Mouse (Mus musculus) adrenal gland, postnatal 14 days (tissue): Measurements from ENCODE around the gene Grin2a. TPM values are rescaled to one million over a fixed set of nuclear protein-coding genes. Genes with fewer than 3 reads are reported as not detected.
A peak's percentile ranks its signal among the peaks of the same experiment; 100 is the strongest.

Experiments
- DNase-seq: peaks from one replicate; pipeline ENCODE4 v3.0.0; 2021; ENCODE audit warnings: mixed read lengths
- total RNA-seq: library from RNA; stranded (reverse); gene quantifications from 2 replicates; pipeline ENCODE4 v1.2.3, GENCODE M21; 2021

Grin2a gene
- total RNA-seq, 1 experiment from 2014 or later, result 0.93 TPM

DNA sequence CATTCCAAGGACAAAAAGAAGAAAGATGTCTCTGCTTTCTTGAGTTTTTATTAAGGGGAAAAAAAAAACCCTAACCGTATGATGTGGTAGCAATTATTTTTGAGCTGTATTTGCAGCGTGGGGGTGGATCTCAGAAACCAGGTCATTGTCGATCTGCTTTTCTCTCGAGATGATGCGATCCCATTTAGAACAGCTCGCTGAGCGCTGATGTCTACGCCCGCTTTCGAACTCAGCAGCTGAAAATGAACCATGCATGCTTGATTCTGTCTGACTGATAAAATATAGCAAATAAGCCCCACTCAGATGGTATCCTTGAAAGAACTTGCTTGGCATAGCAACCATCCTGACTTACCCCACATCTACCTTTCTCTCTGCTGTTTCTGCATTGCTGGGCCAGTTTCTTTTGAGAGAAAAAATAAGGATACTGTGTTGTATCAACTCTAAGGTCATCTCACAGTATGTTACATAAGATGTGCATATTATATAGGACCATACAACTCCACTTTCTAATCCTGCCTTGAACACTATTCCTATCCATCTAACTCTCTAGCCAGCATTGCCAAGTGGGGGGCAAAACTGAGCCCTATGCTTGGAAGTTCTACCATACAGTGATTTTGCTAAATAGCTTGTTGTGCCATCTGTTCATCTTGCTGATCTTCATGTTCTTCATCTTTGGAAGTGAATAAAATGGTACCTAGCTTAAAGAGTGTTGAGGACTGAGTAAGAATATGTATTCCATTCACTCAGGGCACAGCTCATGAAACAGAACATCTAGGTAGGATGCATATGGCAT is 369.5 kb downstream of the Grin2a start:
- no peak for DNase-seq

DNA sequence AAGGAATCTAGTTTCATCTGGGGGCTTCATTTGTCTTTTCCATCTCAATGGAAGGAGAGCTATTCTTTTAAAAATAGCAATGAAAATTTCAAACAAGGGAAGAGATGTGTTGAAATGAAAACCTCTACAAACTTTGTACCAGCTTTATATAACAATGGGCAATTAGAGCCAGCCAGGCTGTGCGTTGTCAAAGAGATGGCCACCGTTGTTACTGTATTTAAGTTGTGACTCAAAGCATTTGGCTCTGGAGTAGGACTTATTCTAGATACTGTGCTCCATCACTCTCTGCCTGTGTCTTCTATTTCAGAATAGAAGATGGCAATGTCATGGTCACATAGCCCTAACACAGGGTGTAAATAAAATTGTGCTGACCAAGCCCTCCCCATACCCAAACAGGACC is 371.0 kb downstream of the Grin2a start:
- DNase-seq, result no peak

DNA sequence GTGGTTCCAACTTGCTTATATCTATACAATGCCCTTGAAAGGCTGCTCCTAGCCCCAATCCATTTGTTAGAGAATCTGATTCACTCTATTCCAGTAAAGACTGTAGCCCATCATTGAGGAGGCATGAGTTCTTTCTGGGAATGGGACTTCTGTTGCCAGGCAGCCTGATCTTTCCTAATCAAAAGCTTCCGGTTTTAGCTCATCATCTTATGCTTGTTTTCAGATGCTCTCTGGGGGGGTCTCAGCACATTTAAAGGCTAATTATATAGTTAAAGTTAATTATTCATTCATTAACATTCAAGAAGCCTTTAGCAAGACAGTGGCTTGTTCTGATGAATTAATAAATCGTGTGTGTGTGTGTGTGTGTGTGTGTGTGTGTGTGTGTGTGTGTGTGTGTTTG is 377.2 kb downstream of the Grin2a start:
- DNase-seq, result no peak

DNA sequence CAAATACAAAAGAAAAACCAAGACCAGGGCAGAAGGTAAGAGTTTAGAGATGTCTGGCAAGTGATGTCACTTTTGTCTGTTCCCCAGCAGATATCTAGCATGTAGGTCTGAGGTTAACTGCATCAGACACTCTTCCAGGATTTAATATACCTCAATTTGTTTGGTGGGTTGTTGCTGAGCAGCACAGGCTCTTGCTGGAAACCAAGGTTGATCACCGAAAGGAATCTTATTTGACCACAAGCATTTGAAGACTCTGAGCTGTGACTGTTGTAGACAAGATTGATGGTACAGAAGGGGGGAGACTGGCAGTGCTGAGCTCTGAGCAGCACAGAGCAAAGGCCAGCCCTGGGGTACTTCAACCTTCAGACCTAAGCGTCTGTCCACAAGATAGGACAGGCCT is 378.1 kb downstream of the Grin2a start:
- DNase-seq, result no peak

DNA sequence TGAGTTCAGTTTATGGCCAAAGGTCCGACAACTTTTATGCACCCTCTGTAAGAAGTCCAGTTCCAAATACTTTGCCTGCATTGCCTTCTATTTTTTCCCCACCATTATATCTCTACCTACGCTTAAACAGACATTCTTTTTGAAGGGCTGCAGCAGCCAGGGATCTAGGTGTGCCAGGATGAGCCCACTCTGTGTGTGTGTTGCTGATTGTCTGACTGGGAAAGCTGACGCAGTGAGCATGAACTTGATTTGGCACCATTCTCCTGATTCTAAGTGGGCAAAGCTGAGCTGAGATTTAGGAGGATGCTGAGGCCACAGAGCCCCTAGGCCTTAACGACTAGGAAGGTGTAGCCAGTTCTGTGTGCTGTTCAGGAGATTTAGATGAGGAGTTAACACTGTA is 378.6 kb downstream of the Grin2a start:
- DNase-seq, result no peak

DNA sequence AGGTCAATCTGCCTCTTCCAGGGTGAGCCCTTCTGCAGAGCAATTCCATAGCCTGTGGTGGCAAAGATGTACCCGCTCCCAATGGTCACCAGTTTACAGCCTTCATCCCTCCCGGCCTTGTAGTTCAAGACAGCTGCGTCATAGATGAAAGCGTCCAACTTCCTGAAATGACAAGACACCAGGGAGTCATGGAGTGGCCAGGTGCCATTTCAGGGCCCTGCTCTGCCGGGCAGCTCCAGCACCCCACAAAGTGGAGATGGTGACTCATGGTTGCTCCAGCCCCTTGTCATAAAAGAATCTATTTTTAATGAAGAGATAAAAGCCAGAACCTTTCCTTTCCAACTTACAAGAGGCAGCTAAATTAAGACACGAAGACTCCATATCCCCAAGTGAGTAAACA is 382.8 kb downstream of the Grin2a start:
- DNase-seq, result peak; percentile 62

DNA sequence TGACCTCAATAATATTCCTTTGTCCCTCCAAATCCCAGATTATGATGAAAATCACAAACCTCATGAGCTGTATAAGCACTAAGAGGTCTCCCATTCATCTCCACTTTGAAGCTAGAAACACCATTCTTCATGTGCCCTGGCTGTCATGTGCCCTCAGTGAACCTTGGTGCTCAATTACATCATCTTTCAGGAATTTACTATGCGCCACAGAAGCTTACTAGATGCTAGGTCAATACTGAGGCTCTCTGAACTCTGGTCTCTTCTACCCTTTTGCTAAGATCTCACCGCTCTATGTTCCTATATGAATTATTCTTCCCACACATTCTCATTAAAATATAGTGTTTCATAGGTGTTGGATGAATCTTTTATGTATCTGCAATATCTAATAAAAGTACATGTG is 387.9 kb downstream of the Grin2a start:
- no peak for DNase-seq

DNA sequence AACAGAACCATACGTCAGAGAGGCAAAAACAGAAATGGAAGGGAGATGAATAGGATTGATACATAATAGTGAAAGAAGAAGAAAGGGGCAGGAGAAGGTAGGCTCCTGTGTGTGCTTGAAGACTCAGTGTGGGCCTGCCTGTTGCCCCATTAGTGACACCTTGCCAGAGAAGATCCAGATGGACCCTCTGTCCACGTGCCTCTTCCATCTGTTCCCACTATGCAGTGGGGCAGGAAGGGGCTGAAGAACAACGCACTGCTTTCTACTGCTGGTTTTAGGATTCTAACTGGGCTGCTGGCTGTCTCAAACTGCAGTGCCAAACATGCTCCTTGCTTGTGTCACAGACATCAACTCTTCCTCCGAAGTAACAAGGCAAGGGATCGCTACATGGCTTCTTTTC is 391.4 kb downstream of the Grin2a start:
- no peak for DNase-seq

DNA sequence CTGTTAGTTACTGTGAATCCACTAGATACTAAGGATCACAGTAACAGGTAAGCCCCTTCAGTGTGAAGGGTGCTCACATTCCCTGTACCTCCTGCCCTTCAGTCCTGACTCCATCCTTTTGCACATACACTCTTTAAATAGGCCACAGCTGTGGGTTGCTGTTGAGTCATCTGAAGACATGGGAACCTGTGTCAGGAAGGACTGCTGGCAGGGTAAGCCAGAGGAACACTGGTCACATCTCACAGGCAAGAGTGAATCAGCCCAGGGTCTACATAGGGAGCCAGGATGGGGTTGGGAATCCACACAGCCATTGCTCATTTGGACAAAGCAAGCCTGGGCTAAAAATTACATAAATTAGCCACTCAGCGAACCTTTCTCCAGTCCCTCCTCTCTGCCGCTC is 392.8 kb downstream of the Grin2a start:
- DNase-seq, result no peak

DNA sequence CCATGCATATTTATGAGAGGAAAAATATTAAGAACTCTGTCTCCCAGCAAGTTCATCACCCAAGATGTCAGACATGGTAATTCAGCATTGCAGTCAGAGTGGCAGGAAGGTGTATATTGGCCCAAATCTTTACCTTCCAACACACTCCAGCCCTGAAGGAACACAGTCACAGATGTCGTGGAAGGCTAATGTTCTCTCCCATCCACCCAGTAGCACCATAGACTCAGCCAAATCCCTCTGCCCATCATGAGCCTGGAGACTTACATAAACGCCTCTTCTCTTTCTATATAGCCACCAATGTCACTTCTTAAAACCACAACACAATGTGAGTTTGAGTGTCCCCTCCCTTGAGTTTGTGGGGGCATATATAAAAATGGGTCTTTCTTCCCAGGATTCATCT is 406.2 kb downstream of the Grin2a start:
- DNase-seq, result no peak

DNA sequence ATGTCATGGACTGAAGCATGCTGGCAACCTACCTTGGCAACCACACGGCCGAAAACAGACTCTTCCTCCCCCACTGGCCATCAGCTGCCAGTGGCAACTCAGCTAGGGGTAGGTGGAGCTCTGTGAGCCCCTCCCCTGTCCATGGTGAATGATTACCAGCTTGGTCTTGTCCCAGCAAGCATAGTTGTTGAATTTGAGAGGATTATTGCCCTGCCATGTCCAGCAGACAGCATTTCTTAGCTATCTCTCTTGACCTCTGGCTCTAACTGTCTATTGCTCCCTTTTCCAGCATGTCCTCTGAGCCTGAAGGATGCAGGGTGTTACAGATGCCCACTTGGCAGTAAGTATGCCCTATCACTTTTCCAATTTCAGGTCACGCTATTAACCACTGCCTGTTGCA is 406.9 kb downstream of the Grin2a start:
- no peak for DNase-seq

DNA sequence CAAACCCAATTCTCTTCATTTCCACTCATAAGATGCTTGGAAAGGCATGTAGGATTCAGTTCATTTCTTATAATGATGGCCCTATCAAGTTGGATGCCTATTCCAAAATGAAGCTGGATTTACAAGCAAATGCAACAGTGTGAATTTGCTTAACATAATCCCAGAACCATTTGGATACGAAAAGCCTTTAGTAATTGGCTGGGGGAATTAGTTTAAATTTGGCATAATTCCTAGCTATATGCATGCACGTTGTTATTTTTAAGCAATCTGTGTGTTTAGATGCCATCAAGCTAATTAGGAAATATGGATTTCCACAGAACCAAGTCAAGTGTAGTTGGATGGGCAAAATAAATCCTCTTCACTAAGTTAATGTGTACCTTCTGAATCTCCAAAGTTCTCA is 411.4 kb downstream of the Grin2a start:
- DNase-seq, result no peak

DNA sequence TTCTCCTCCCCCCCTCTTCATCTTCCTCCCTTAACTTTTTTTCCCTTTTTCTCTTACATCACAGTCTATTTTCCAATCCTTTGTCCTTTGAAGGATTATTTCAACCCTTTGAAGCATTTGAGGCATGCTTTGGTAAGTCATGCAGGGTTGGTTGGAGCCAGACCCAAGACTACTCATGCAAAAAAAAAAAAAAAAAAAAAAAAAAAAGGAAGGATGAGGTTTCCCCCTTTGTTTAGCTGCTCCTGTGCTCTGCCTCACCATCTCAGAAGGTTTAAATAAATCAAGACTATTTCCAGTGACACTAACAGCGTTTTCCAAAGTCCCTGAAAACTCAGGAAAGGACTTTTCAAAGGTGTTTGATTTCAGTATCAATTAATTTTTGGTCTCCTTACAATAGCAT is 423.6 kb downstream of the Grin2a start:
- no peak for DNase-seq

DNA sequence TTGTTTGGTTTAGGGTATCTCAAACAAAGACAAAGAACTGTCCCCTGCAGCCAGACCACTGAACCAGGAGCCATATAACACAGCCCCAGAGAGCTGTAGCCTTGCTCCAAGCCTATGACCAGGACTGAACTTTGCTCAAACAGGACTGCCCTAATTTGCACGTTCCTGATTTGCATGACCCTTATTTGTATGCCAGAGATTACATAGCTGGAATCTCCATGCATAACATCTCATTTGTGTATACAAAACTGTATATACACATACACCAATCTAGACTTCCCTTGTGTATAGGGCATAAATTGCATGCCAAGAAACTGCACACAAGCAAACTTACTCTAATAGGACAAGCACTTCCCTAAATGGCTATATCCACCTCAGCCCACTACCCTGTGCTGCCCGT is 428.1 kb downstream of the Grin2a start:
- DNase-seq, result no peak

DNA sequence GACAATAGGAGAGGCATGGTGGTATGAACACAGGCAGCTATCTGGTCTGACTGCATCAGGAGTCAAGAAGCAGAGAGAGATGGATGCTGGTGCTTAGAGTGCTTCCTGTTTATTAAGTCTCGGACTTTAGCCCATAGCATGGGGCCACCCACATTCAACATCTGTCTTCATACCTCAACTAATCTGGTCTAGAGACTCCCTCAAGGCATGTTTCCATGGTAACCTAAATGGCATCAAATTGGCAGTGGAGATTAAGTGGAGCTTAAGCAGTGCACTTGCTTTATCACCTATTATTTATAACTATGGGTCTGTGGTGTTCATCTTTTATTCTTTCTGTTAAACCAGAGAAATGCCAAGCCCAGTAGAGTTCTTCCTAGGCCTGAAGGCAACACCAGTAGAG is 433.5 kb downstream of the Grin2a start:
- DNase-seq, result no peak

DNA sequence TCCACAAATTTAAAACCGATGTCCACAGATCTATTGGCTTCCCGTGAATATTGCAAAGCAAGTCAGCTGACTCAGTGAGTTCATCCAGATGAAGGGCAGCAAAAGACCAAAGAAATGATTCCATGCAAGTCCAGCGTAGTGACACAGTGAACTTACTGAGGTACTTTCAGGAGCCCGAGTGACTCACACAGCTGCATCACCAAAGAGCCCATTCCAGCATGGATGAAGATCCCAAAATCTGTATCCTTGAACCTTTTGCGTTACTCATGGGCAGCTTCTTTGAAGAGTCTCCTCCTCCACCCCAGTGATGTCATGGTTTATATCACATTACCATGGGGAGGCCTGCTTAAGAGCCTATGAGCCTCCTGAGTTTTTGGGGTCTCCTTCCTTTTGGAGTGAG is 460.2 kb downstream of the Grin2a start:
- DNase-seq, result peak; percentile 21

DNA sequence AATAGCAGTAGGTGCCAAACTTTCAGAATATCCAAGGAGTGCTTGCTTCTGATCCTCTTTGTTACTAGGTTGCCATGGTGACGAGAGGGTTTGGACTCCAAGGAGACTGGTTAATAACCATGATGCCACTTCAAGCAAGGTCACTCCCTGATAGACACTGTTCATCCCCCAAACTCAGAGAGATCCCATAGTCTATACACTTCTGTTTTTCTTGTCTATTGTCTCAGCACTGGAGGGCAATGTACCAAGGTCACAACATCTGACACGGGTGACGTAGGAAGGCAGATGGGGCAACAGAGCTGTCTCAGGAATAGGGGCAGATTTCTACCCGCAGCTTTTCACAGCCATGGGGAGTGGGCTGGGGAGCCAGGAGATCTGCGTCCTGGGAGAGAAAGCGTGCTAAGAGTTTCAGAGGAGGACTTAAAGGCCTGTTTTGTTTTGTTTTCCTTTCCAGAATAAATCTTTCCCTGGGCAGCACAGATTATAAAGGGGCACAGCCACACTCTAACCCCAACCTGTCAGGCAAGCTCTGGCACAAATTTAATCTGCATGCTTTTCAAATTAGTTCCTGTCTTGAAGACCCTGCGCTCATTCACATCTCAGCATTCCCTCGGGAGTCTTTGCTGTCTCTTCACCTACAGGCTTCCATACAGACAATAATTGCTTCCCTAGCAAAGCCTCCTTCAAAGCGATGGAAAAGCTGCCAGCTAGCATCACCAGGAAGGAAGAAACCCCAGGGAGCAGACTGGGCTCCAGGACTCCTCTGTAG is 461.6 kb downstream of the Grin2a start:
- peak; percentile 6 for DNase-seq

DNA sequence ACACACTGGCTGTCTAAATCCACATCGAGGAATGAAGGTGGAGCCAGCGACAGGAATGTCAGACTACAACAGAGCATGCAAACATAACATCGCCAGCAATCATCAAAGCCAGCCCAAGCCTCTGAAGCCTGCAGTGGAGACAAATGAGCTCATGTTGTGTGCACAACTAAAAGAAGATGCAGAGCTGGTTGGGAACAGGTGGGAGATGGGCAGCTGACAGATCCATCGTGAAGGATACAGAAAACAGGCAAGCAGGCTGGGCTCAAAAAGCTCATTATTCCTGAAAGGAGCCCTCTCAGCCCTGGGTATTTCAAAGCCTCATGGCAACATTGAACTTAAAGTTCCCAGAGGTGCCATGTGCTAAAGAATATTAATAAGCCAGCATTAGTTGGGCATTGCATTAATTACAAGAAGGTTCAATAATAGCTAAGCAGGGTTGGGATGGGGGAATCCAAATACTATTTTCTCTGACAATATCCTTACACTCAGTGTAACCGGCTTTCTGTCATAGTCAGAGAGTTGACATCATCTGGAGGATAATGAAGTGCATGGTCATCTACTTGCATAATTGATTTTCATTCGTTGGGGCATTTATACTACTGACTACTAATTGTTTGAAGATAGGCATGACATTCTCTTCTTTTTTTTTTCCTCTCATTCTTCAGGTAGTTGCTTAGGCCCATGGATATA is 462.4 kb downstream of the Grin2a start:
- no peak for DNase-seq

DNA sequence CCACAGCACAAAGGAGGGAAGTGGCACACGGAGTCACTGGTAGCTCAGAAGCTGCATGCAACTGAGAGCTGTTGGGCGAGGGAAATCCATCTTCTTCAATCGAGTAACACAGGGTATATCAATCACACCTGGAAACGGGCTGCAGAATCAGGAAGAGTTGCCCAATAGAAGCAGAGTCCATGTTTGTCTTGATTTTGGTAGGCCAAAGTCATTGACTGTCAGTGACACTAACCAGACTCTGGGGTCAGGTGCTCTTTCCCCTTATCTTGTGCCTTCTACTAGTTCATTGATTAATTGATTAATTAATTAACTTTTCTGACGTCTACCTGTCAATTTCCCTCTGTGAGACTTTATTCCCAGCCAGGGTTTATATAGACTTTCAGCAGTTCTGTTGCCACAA is 468.1 kb downstream of the Grin2a start:
- no peak for DNase-seq

DNA sequence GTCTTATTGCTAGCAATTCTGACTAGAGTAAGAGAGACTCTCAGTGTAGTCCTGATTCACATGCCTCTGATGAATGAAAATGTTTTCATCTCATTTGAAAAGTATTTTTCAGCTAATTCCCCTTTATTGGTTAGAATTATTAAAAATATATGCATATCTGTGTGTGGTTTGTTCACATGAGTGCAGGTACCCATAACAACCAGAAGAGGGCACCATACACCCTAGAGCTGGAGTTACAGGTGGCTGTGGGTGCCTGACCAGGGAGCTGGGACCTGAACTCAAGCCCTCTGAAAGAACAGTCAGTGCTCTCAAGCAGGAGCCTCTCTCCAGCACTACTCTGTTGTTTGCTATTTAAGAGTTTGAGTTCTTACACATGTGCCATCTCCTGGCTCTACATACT is 472.0 kb downstream of the Grin2a start:
- no peak for DNase-seq
